Mouse (Mus musculus): ENCODE measurements at regions not wholly inside any gene's neighbourhood (a gene's known extent, or its start where the extent isn't known, plus 50 kb on each side); places are given as distances from the start of the nearest gene placed in this dataset.

DNA sequence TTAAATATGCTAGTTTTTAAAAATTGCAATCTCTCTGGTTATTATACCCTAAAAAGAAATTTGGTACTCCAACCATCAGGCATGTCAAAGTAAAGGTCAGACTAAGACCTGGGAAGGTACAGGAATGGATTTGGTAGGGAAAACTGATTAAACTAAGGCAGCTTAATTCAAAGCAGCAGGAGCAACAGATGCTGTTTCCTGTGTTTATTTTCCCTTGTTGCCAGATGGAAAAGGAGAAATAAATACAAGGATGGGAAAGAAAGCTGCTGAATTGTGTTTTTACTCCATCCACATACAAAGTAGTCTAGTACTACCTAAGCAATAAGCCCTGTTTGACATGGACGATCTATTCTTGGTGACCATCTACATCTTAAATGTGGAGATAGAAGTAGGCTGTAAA is 1177.6 kb downstream of the Pcdh17 start:
- TF ChIP-seq POLR2A (IDR thresholded peaks at IDR 0.05; ENCODE audit: borderline replicate concordance, extremely low read depth, insufficient read depth, insufficient read length, poor library complexity, severe bottlenecking) (no peak), CTCF (IDR thresholded peaks at IDR 0.05; ENCODE audit: borderline replicate concordance, extremely low read depth, insufficient read depth, insufficient read length) (no peak)
